Mouse (Mus musculus) left cerebral cortex, adult 9 months (tissue): ENCODE data around the gene Hexim1.

Experiments used
- DNase-seq, 2 experiments: peaks; one replicate each; pipeline ENCODE4 v3.0.0; 2022; ENCODE audit warnings: low spot score in 2 of 2

Hexim1 gene

DNA sequence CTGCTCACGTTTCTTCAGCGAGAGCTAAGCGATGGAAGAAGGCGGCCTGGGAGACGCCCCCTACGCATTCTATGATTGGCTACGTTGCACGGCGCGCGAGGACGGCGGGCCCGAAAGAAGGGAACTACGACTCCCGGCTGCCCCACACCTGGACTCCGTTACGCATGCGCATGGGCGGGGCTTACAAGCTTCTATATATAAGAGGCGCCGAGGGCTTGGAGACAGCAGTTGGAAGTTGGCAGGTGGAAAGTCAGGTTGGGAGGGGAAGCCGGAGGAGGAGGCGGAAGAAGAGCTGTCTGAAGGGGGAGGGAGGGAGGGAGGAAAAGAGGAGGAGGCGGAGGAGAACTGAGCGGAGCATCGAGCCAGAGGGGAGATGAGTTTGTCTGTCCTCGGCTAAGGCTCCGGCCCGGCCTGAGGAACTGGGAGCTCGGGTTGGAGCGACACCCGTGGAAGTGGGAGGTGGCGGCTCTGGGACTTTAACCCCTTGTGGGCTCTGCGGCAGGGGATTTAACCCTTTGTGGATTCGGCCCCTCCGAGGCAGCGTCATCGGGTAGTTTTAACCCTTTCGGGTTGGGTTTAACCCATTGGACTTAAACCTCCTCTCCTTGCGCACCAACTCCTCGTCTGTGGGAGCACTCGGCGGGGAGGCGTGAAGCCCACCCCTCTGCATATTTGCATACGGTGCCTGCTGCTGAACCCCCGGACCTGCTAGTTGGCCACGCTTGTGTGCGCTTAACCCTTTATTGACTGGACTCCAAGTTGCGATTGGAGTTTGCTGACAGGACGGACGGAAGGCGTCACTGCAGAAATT is at the start of gene Hexim1:
TSS of gene Hexim1 (plus strand) at position 224 of the 811 bp plus-strand sequence.
- peak; percentile 99 to 100 for DNase-seq

DNA sequence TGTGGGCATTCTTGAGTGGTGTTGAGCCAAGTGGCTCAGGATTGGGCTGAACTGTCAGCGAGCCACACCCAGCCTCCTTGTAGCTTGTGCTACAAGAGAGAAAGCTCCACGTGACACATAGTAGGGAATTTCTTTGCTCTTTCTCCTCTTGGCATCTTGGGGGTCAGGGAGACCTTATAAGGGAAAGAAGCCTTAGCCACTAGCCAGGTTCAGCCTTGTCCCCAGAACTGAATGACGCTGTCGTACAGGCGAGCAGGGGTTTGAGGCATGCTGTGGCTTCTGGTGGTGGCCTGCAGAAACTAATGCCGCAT is 49.0 kb upstream of the Hexim1 start:
- DNase-seq: no peak

DNA sequence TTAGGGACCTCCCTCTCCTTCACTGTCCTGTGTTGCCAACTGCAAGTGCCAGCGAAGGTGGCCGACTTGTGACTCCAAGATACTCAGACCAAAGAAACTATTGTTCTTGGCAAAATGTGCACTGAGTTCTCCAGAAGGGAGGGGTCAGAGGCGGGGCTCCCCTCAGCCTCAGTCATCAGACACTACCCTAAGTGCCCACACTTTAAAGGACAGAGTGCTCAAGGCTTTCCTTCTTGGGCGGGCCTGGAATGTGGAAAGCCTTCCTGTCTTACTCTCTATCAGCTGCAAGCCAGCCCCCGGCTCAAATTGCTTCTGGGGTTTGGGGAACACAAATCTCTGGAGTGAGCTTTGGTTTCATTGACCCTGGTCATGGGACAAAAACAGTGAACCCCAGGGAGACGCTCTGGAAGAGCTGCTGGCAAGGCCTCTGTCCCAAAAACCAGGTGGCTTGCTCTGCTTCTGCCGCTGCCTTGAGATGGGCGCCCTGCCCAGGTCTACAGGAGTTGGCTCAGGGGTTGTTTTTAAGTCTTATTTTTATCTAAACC is 48.5 kb upstream of the Hexim1 start:
- no peak for DNase-seq

DNA sequence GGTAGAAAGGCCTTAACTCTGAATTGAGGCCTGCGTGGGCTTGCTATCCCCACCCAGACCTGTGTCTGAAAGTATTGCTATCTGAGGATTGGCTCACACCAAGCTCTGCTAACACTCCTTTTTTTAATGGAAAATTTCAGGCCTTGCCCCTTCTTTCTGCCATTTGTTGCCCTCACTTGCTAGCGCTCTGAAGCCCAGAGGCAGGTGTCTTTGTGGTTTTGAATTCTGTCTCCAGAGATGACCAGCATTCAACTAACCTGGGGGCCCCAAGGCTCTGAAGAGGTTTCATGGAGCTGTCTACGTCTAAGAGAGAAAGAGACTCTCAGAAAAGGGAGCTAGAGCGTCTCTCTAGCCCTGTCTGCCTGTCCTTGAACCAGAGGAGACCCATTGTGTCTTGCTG is 47.8 kb upstream of the Hexim1 start:
- DNase-seq: no peak

DNA sequence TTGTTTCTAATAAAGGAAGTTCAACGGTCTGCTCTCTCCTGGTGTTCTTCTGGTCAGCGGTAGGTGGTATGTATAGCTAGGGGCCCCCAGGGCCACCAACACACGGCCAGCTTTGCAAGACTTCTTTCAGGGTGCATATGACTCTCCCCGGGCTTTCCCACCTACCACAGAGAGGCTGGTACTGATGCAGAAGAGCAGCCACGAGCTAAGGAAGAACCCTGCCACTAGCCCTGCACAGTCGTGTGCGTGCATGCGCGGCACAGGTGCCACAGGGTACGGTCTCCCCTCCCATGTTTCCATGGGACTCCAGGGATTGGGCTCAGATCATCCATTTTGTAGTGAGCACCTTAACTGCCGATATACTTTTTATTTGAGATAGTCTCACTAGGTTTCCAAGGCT is 47.1 kb upstream of the Hexim1 start:
- DNase-seq: no peak

DNA sequence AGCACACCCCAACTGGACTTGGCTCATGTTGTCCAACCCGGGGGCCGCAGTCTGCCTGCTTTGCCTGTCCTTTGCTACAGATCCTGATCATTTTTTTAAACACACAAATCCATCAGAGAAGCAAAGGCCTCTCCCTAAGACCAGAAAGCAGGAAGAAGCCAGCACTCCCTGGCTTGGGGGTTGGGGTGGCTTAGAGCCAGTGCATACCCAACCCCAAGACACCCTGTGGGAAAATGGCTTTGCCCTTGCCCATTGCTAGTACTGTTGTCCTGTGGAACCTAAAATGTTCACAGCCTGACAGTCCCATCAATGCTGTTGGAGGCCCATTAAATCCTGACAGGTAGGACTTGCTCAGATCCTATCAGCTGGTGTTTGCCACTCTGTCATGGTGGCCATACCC is 46.3 kb upstream of the Hexim1 start:
- no peak for DNase-seq

DNA sequence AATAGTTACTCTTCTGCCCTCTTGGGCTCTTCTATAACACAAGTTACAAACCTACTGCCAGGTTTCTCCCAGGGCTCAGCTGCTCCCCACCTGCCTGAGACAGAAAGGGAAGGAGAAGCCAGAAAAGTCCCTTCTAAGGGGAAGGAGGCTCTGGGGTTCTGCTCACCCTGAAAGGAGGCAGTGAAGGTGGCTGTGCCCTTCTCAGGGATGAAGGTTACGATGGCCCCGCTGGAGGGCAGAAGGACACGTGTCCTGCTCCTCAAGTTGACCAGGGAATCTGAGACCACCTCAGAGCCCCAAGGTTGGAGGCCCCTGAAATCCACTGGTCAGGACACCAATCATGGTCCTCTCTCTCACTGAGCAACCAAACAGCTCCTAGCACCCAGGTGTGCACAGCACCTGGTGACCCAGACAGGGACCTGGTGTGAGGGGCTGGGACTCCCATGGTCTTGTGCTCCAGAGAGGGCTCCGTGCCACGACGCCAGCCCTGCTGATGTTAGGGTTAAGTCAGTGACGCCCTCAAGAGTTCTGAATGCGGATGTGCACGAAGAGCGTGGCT is 45.6 kb upstream of the Hexim1 start:
- DNase-seq: no peak

DNA sequence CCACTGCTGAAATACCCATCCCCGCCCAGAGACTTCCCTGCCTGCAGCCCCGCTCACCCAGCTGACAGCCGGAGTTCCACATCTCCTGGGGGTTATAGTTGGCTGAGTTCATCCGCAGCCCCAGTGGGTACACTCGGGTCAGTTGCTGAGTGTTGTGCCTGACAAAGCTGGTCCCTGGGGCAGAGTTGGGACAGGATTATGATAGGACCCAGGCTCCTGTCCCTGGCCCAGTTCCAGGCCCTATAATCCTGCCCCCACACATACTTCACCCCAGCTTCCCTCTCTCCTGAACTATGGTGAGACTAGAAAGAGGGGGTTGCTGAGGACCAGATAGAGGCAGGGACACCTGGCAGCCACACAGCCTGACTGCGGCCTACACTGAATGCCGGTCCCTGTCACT is 42.4 kb upstream of the Hexim1 start:
- DNase-seq: no peak

DNA sequence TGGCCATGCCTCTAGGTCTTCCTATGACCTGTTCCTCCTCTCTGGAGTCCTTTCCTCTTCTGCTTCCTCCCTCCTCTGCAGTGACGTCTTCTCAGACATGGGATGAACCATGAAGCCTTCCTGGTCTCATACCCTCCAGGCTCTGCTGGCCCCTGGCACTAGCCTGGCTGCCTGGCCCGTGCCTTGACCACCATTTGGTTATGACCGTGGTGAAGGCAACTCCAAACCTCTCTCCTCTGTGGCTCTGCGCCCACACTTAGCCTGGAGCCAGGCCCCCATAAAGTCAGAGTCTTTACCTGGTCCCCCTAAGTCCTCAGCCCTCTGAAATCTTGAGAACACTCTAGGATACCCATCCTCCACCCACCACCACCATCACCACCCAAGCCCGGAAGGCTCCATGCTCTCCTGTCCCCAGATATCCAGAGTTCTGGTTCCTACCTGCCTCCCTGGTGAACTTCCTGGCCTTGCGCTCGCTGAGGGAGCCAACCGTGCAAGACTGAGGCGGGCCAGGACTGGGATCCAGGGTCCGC is 41.8 kb upstream of the Hexim1 start:
- DNase-seq: no peak

DNA sequence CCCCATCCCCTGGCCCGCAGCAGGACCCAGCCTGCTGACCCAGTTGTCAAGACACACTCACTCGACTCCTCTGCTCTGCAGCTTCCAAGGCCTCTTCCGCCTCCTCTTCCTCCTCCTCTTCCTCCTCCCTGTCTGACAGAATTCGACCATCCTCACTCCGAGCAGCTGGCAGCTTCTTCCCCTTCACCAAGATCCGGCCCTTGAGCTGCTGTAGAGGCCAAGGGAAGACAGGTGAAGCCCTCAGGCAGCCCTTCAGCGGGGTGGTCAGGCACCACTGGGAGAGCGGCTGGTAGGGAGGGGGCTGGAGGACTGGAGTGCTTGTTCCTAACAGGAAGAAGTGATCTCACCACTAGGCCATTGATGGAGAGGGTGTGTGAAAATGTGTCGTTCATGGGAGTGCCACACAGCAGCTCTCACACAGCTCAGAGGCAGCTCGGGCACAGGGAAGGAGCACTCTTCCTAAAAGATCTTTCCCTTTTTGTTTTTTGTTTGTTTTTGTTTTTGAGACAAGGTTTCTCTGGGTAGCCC is 41.2 kb upstream of the Hexim1 start:
- DNase-seq: no peak

DNA sequence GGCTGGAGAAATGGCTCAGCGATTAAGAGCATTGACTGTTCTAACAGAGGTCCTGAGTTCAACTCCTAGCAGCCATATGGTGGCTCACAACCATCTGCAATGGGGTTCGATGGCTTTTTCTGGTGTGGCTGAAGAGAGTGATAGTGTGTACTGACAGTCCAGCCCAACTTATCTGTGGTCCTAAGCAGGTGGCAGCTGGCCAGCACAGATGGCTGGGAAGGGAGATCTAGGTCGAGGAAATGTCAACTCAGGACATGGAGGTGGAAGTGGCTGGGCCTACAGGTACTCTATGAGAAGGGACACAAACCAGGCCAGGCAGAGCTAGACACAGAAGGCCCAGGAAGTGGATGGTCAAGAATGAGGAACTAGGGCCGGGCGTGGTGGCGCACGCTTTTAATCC is 40.0 kb upstream of the Hexim1 start:
- no peak for DNase-seq

DNA sequence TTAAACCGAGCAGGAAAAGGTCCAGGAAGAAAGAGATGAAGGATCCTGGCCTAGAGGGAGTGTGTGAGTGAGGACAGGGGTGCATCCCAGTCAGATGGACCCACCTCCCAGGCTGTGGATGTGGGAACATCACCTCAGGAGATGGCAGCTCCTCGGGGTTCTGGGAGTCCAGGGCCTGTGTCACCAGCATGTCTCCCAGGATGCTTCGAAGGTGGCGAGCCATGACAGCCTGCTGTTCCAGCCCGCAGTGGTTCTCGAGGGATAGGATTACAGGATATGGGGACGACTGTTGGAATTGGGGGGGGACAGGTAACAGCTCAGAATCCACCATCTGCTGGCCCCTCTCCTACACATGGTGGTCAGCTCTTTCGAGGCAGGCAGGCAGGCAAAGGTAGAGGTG is 39.5 kb upstream of the Hexim1 start:
- DNase-seq: no peak

DNA sequence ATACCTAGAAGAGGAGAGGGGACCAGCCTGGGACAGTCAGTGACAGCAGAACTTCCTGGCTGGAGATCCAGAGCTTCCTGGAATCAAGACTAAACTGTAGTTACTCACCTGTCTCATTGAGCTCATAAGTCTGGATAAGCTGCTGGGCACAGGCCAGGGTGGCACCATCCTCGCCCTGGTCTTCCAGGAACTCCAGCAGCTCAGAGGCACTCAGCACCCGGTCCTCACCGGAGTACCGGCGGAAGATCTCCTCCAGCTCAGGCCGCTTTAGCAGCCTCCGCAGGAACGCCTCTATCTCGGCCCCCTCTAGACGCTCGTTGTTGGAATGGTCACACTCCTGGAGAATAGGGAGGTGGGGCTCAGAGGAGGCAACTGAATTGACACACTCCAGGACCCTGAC is 37.9 kb upstream of the Hexim1 start:
- DNase-seq: no peak

DNA sequence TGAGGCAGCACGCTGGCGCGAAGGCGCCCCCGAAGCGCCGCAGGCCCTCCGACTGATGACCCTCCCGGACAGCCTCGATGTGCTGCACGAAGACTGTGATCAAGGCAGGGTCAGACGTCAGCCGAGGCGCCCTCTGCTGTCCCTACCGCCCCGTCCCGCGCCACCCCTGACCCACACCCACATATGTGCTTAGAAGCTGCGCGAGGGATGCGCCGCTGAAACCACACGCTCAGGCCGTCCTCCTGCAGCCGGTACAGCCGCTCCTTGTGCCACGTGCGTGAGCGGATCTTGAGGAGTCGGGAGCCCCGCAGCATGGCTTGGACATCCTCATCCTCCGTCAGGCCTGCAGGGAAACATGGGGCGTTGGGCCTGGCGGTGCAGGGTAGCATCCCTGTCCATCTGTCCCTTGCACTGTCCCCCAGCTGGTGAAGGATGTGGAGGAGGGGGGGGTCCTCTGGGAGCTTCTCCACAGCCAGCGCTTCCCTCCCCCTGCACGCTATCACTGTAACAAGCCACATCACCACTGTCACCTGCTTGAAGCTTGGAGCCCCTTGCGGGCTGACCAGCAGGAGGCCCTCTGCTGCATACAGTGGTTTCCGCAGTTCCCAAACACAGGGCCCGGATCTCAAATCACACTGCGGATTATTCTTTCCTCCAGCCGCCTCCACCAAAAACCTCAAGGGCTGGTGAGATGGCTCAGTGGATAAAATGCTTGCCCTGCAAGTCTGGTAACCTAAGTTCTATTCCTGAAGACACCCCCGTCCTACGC is 35.5 kb upstream of the Hexim1 start:
- no peak for DNase-seq

DNA sequence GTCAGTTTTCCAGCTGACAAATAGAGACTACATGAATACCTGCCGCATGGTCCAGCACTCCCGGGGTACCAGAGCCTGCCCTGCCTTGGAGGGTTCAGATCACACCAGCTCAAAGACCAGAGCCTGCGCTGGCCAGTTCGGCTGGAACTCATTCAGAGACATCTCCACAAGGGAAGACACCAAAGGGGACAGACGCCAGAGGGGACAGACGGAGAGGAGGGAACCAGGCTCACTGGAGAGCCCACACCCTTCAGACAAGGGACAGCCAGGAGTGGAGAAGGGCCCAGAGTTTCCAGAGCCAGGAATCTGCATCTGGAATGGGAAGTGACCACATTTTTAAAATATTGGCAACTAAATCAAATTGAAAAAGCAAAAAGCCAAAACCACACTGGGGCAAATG is 34.4 kb upstream of the Hexim1 start:
- no peak for DNase-seq

DNA sequence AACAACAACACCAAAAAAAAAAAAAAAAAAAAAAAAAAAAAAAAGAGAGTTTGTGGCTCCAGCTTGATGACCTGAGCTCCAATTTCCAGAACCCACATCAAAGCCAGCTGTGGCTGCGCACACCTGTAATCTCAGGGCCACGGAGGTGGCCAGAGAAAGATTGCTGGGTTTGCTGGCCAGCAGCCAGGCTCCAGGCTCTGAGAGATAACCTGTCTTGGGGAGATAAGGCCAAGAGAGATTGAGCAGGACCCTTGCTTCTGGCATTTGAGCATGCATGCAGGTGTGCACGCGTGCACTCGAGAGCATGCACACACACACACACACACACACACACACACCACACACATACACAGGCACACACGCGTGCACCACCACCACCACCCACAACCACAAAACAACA is 22.7 kb upstream of the Hexim1 start:
- no peak for DNase-seq

DNA sequence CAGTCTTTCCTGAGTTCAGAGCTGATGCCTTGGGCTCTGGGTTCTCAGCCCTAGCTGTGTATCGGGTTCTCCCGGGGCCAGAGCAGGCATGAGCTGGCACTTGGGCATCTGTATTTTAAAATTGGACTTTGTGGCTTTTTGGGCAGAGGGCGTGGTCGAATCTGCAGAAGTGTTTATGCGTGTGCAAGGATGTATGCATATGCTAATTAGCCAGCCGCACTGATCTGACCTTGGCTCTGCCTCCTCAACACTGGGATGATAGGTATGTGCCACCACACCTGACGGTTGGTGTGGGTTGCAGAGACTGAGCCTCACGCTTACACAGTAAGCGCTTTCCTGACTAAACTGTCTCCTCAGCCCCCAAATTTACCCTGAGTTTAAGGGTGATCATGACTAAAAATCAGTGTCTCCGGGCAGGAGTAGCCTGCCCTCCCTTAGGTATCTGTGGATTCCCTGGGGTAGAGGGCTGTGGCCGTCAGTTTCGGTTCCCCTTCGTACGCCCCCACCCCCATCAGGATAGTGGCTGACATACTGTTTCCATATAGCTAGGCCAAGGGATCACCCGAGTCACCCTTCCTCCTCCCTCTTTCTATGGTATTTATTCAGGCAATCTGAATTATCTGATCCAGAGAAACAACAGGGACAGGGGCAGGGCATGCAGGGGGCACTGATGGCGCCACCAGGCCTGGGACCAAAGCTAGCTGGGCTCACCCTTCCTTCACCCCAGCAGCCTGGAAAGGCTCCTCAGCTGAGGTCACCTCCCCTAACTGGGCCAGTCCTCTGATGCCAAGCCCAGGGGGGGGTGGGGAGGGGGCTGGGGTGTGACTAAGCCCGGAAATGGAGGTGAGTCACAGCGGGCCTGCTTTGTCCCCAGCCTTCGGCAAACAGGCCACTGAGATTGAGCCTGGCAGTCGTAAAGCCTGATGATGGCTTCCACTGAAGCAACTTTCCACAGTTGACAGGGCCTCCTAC is 21.9 kb upstream of the Hexim1 start:
- no peak for DNase-seq

DNA sequence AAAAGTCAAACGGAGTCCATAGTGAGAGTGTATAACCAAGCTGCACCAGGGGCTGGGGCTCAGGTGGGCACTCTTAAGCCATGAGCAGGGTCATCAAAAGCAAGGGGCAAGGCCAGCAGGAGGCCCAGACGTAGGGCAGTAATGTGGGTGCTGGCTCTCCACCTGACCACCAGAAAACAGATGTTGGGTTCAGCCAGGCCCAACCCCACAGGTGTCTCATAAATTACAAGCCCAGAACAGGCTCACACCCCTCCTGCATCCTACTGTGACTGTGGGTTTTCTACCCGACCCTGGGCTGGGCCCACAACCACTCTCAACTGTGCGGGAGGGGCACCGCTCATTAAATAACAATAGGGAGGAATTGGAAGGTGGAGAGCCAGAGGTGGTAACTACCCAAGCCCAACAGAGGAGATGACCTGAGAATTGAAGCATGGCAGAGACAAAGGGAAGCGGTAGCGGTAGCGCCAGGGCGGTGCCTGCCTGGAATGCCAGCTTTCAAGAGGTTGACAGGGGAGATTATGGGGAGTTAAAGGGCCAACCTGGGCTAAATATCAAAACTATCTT is 20.8 kb upstream of the Hexim1 start:
- no peak for DNase-seq

DNA sequence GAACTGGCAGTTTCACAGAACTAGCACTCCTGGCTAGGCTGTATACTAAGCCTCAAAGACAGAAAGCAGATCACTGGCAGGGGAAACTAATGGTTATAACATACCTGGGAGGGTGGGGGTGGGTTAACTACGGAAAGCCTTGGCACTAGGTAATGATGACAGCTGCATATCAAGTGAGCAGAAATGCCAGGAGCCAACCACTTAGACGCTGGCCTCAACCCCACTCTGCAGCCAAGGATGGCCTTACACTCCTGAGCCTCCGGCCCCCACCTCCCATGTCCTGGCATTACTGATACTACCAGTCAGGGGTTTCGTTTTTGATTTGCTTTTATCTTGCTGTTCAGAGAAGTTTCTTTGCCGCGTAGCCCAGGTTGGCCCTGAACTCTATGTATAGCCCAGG is 20.2 kb upstream of the Hexim1 start:
- DNase-seq: no peak

DNA sequence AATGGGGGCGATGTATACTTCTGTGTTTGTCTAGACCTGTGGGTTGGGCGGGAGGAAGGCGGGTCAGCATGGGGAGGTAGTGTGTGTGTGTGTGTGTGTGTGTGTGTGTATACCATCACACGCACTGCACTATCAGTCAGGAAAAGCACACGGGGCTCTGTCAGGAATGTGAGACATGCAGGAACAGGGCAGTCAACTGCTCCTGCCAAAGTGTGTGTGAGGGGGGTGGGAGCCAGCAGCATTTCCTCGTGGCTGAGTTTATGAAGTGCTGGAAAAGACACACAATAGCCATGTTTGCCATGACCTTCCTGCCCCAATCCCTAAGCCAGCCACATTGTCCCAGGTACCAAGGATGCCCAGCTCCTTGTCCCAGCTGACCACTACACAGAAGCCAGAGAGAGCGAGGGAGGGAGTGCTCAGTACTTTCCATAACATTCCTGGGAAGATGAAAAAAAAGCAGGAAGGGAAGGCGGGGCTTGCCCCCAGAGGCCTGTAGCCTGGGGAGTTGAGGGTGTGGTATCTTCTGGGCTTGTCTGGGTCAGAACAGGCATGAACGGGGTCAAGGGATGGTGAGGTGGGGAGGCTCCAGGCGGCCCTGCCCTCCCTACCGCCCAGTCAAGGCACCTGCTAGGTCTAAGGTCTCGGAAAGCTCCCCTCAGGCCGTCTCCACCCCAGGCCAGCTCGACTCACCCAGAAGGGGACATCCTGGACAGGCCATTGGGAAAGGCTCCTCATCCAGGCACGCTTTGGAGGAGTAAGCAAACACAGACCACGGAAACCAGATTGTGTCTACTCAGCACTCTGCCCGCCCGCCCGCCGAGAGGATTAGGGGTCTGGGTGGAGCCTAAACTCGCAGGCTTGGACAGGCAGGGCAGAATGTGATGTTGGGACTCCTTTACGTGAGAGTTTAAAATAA is 18.8 kb upstream of the Hexim1 start:
- DNase-seq: no peak
